Mouse (Mus musculus): ENCODE data around the gene Arhgef19. TPM values are rescaled to one million over a fixed set of nuclear protein-coding genes. Genes with fewer than 3 reads are reported as not detected.
A peak's percentile ranks its signal among the peaks of the same experiment; 100 is the strongest.

The Arhgef19 gene
- total and polyA plus RNA-seq, 3 experiments = 0.78 TPM; not detected in 2

DNA sequence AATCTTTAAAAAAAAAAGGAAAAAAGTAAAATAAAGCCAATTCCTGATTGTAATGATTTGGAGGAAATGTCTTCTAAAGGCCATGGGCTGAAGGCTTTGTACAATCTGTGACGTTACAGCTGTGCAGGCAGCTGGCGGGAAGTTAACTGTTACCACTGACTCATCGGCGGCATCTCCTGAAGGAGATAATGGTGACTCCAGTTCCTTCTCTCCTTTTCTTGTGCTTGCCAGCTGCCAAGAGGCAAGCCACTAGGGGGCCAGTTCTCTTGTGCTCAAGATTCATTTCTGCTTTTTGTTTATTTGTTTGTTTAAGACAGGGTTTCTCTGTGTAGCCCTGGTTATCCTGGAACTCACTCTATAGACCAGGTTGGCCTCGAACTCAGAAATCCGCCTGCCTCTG is 29.8 kb downstream of the Arhgef19 start (continued):
- TF ChIP-seq USF2 (IDR thresholded peaks at IDR 0.05; ENCODE audit: borderline replicate concordance in 1 of 2, insufficient read depth in 1 of 2, low read depth in 1 of 2, low read length in 2 of 2) (no peak), BHLHE40 (IDR thresholded peaks at IDR 0.05; ENCODE audit: borderline replicate concordance, low read depth, low read length) (no peak), ZMIZ1 (IDR thresholded peaks at IDR 0.05; ENCODE audit: low read depth, low read length) (no peak), ETS1 (IDR thresholded peaks at IDR 0.05; ENCODE audit: low read depth, low read length) (peak; percentile 88), NRF1 (IDR thresholded peaks at IDR 0.05; ENCODE audit: insufficient read depth, low read depth, low read length, poor library complexity, severe bottlenecking) (no peak), KAT2A (conservative IDR thresholded peaks at IDR 0.05; ENCODE audit: low read depth, low read length) (no peak), ZC3H11A (IDR thresholded peaks at IDR 0.05; ENCODE audit: low read depth, low read length) (0 out of 2 replicates have a peak, but pooled peaks have one; percentile 13), MEF2A (IDR thresholded peaks at IDR 0.05; ENCODE audit: extremely low read depth, insufficient replicate concordance, low read depth, low read length, poor library complexity, severe bottlenecking) (no peak), MXI1 (IDR thresholded peaks at IDR 0.05; ENCODE audit: low read depth, low read length) (no peak; the same call in 1 of the 2 replicates), TAL1 (IDR thresholded peaks at IDR 0.05; ENCODE audit: low read length) (peak; percentile 22; the same call in 1 of the 2 replicates), TBP (IDR thresholded peaks at IDR 0.05; ENCODE audit: low read depth, low read length) (0 out of 2 replicates have a peak, but pooled peaks have one; percentile 12)

GRCm38 (mm10) chr4:141270201-141270940 is 31.1 kb downstream of the Arhgef19 start:
- H3K9ac ChIP-seq (ENCODE audit: control insufficient read depth, low read depth, low read length, poor library complexity, severe bottlenecking) = no peak overlapping the region
- no peak overlapping the region for H3K27ac ChIP-seq (ENCODE audit: control insufficient read depth, low read depth, low read length)
- no peak for DNase-seq (ENCODE audit: low read depth, low spot score)
- H3K79me2 ChIP-seq (ENCODE audit: control insufficient read depth, insufficient read depth, low read length, poor library complexity) = no peaks in the 10 kb centered on the region
- H3K27me3 ChIP-seq (ENCODE audit: control insufficient read depth in 1 of 2, insufficient read depth in 2 of 2, low read length in 2 of 2) = no peaks in the 10 kb centered on the region
- peaks cover 0 to 2% of the 10 kb centered on the region in 2 experiments; a peak in 1 of 4 replicates for H3K36me3 ChIP-seq (ENCODE audit: control insufficient read depth in 1 of 2, insufficient read depth in 2 of 2, low read length in 2 of 2)
- H3K4me1 ChIP-seq (ENCODE audit: control insufficient read depth in 1 of 2, insufficient read depth in 2 of 2, low read length in 2 of 2) = peaks cover 0 to 14% of the 10 kb centered on the region in 2 experiments; a peak in 1 of 4 replicates
- H3K9me3 ChIP-seq (replicated peaks; ENCODE audit: insufficient read depth, low read length) = no peaks in the 10 kb centered on the region
- no peak overlapping the region for H3K4me3 ChIP-seq (ENCODE audit: control insufficient read depth in 1 of 2, insufficient read depth in 1 of 2, low read depth in 2 of 2, low read length in 2 of 2)
- TF ChIP-seq NELFE (IDR thresholded peaks at IDR 0.05; ENCODE audit: low read depth, low read length) (no peak), MYC (IDR thresholded peaks at IDR 0.05; ENCODE audit: low read depth, low read length) (no peak), RAD21 (IDR thresholded peaks at IDR 0.05; ENCODE audit: low read depth, low read length) (no peak), MAFK (IDR thresholded peaks at IDR 0.05; ENCODE audit: borderline replicate concordance, low read depth, low read length) (no peak), RCOR1 (IDR thresholded peaks at IDR 0.05; ENCODE audit: low read depth, low read length) (no peak), MAX (IDR thresholded peaks at IDR 0.05; ENCODE audit: low read length) (no peak)
